Mouse (Mus musculus) cerebellum, postnatal 10 days (tissue): ENCODE measurements around the gene Gm5849.
"Not testable (repeated sequence)": the region's sequence is repeated elsewhere in the genome, so short reads cannot be mapped to it uniquely, and the experiment has no call there.

Source experiments
- DNase-seq, 2 experiments: peaks; one replicate each; pipeline ENCODE4 v3.0.0; 2021; ENCODE audit warnings: mixed read lengths in 2 of 2

Gm5849 gene

DNA sequence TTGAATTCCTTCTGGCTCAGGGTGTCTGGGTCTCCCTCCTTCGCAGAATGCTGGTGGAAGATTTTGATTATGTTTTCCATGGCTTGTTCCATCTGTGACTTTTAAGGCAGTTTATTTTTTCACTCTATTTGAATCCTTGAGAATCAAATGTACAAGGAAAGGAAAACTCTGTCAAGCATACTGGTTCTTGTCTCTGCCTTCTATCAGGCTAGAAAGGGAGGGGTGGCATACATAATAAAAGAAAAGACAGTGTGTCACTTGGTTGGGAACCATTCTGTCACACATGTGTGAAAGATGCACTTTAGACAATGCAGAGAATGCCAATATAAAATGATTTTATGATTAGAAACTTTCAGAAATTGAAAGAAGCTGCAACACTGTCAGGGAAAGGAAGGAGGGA lies at the start of gene Gm5849:
Gm5849 (minus strand) TSS at position 101 of the 400 bp plus-strand sequence.
- not testable (repeated sequence) for DNase-seq

DNA sequence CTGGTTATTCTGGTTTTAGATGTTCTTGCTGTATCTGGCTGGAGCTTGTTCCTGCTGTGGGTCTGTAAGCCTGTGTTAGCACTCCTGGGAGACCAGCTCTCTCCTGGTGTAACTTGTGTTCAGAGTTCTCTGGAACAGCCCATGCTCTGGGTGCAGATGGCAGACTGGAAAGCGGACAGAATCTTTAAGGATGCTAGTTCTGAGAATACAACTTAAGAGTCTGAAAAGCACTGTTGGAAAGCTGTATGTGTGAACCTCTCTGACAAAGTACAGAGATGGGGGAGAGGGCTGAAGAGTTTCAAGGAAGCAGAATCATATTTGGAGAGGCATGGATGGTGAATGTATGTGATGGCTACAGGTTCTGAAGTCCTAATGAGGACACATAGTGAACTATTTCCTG lies 28.0 kb downstream of the Gm5849 start:
- no peak for DNase-seq

- no peak for DNase-seq
Measured at GRCm38 (mm10) chr3:90726606-90727005, 51.1 kb downstream of the Gm5849 start, which contains the start of gene Pglyrp4. Gene Pglyrp4 (plus strand): TSS chr3:90726906.
